In genomic region chr8:91755566-91755965, GRCm38 (mm10) we compare ENCODE assay signal across 20 mouse cellular contexts.
"Had no signal": no experiment of that assay in that cellular context is flagged by ENCODE, and none has a peak within 500 bp of the region (broad histone marks: within the 10 kb centered on the region; RNA-seq: fewer than 3 reads in every experiment).

No protein-coding gene starts in this region.

- H3K27ac ChIP-seq: limb, embryonic 10.5 days; limb, embryonic 13.5 days; liver, embryonic 12.5 days; liver, embryonic 15.5 days; lung, embryonic 15.5 days; stomach, postnatal 0 days had no signal

- DNase-seq: liver; lung, adult 18-20 months; lung, postnatal 10 days; lung, postnatal 36 days; midbrain, embryonic 14.5 days; right cerebral cortex, adult 18-20 months; right cerebral cortex, postnatal 14 days; right cerebral cortex, postnatal 4 days; thymus, adult 2 months; thymus, postnatal 14 days; thymus, postnatal 4 days had no signal

- H3K4me3 ChIP-seq: limb, embryonic 10.5 days; limb, embryonic 13.5 days; liver, embryonic 12.5 days; liver, embryonic 15.5 days; lung, embryonic 15.5 days; megakaryocyte, embryonic 14.5 days had no signal

- H3K4me2 ChIP-seq: limb, embryonic 13.5 days; liver, embryonic 12.5 days; liver, embryonic 15.5 days; lung, embryonic 15.5 days; midbrain, embryonic 11.5 days had no signal

- H3K27me3 ChIP-seq: liver, embryonic 12.5 days; liver, embryonic 15.5 days; megakaryocyte, embryonic 14.5 days had no signal

- ATAC-seq: intestine, embryonic 16.5 days; liver, embryonic 12.5 days had no signal

- H3K36me3 ChIP-seq: limb, embryonic 10.5 days; limb, embryonic 13.5 days; liver, embryonic 12.5 days; liver, embryonic 15.5 days; lung, embryonic 15.5 days had no signal

- H3K4me1 ChIP-seq: liver, embryonic 12.5 days; liver, embryonic 15.5 days; lung, embryonic 15.5 days; megakaryocyte, embryonic 14.5 days had no signal

- H3K9me3 ChIP-seq: limb, embryonic 10.5 days; limb, embryonic 13.5 days; liver, embryonic 12.5 days; liver, embryonic 15.5 days; lung, embryonic 15.5 days had no signal

- H3K9ac ChIP-seq: limb, embryonic 13.5 days; liver, embryonic 12.5 days; liver, embryonic 15.5 days; lung, embryonic 15.5 days had no signal
